In the genomic region with DNA sequence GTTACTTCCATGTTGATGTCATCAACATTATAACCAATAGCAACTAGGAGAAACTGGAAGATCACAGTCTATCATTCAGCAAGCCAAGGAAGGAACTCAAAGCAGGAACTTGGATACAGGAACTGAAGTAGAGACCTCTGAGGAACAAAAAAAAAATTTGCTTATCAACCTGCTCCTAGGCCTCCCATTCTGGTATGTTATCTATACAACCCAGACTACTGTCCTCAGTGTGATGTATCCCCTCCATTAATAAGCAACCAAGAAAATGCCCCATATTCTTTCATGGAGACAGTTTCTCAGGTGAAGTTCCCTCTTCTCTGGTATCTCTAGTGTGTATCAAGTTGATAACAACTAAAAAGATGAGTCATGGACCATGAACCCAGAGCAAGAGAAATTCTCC, we compare ENCODE assay signal across 32 mouse cellular contexts. TPM values are rescaled to one million over a fixed set of nuclear protein-coding genes. Genes with fewer than 3 reads are reported as not detected.
A peak's percentile ranks its signal among the peaks of the same experiment; 100 is the strongest.
DNase-seq lines count a peak whose midpoint lies in the region; ATAC-seq and TF ChIP-seq lines count a peak whose summit lies in the region.
"Had no signal": no experiment of that assay in that cellular context is flagged by ENCODE, and none has a peak within 500 bp of the region (broad histone marks: within the 10 kb centered on the region; RNA-seq: fewer than 3 reads in every experiment).

No protein-coding gene starts in this region.

- H3K4me1 ChIP-seq in MEL (ENCODE audit: control insufficient read depth in 1 of 2, insufficient read depth in 2 of 2, low read length in 2 of 2): peaks cover 41 to 60% of the 10 kb centered on the region in 2 experiments
- H3K4me1 ChIP-seq in liver, embryonic 14.5 days (replicated peaks; ENCODE audit: control insufficient read depth in 2 of 2, insufficient read depth in 2 of 2, low read length in 1 of 2): peaks cover 9 to 35% of the 10 kb centered on the region in 2 experiments; a peak in 3 of 4 replicates
- H3K4me1 ChIP-seq: forebrain, embryonic 13.5 days; hindbrain, embryonic 15.5 days; limb, embryonic 12.5 days; midbrain, embryonic 13.5 days had no signal

- H3K9ac ChIP-seq in MEL (ENCODE audit: control insufficient read depth, low read depth, low read length, poor library complexity, severe bottlenecking): no peak overlapping the region
- H3K9ac ChIP-seq in liver, embryonic 14.5 days (replicated peaks): no peak overlapping the region
- H3K9ac ChIP-seq: forebrain, embryonic 13.5 days; heart, embryonic 13.5 days; hindbrain, embryonic 15.5 days; limb, embryonic 12.5 days; lung, embryonic 14.5 days; midbrain, embryonic 13.5 days had no signal

- no peaks in the 10 kb centered on the region; the same call in 1 of the 2 replicates for H3K79me2 ChIP-seq in MEL (ENCODE audit: control insufficient read depth, insufficient read depth, low read length, poor library complexity)

- H3K27ac ChIP-seq in MEL (ENCODE audit: control insufficient read depth, low read depth, low read length): peak overlapping the region; percentile 99
- H3K27ac ChIP-seq in liver, embryonic 14.5 days: no peak overlapping the region
- H3K27ac ChIP-seq: forebrain, embryonic 13.5 days; heart, embryonic 13.5 days; hindbrain, embryonic 15.5 days; left cerebral cortex, adult 2 months; limb, embryonic 12.5 days; midbrain, embryonic 13.5 days had no signal

- H3K4me3 ChIP-seq in MEL (ENCODE audit: control insufficient read depth in 1 of 2, insufficient read depth in 1 of 2, low read depth in 2 of 2, low read length in 2 of 2): no peak overlapping the region
- H3K4me3 ChIP-seq in liver, embryonic 14.5 days (ENCODE audit: insufficient read depth in 1 of 2, low read depth in 2 of 2, low read length in 2 of 2): no peak overlapping the region
- H3K4me3 ChIP-seq: forebrain, embryonic 13.5 days; heart, embryonic 13.5 days; hindbrain, embryonic 15.5 days; left cerebral cortex, adult 2 months; limb, embryonic 12.5 days; megakaryocyte, embryonic 14.5 days; midbrain, embryonic 13.5 days had no signal

- peak; percentile 77 for DNase-seq in 416B (ENCODE audit: low read depth)
- peak; percentile 95 for DNase-seq in MEL (ENCODE audit: low read depth, low spot score)
- DNase-seq in liver, embryonic 14.5 days (ENCODE audit: low read depth in 3 of 3, low spot score in 3 of 3): no peak
- DNase-seq in gastrocnemius, adult 8-10 months (ENCODE audit: low spot score in 2 of 2): no peak
- no peak for DNase-seq in adrenal gland, adult 2 months
- DNase-seq in layer of hippocampus, postnatal 14 days (ENCODE audit: low spot score in 2 of 2): no peak
- DNase-seq: adrenal gland, postnatal 25 days; B cell, adult 2 months; cerebellum, adult 18-20 months; gastrocnemius, postnatal 25 days; heart, adult 18-20 months; heart, postnatal 10 days; kidney, adult 11 months; kidney, postnatal 14 days; lung, embryonic 14.5 days; thymus, postnatal 4 days had no signal

- peak; percentile 65 for ATAC-seq in liver, embryonic 14.5 days (ENCODE audit: insufficient read depth)
- ATAC-seq in megakaryocyte-erythroid progenitor cell, adult 5-6 weeks (replicated peaks; ENCODE audit: low FRiP score, low TSS enrichment, poor library complexity, severe bottlenecking): peak; percentile 66
- ATAC-seq: forebrain, embryonic 13.5 days; inflammation-experienced regulatory T-cells, adult 6 months; midbrain, embryonic 13.5 days; Patski had no signal

- no peaks in the 10 kb centered on the region for H3K27me3 ChIP-seq in MEL (ENCODE audit: control insufficient read depth in 1 of 2, insufficient read depth in 2 of 2, low read length in 2 of 2)
- H3K27me3 ChIP-seq in liver, embryonic 14.5 days (ENCODE audit: control insufficient read depth, insufficient read depth, low read length): no peaks in the 10 kb centered on the region
- H3K27me3 ChIP-seq: forebrain, embryonic 13.5 days; heart, embryonic 13.5 days; hindbrain, embryonic 15.5 days; limb, embryonic 12.5 days; megakaryocyte, embryonic 14.5 days; midbrain, embryonic 13.5 days had no signal

- H3K4me2 ChIP-seq in liver, embryonic 14.5 days (ENCODE audit: low read depth): peak overlapping the region; percentile 26
- H3K4me2 ChIP-seq: forebrain, embryonic 13.5 days; heart, embryonic 13.5 days; hindbrain, embryonic 15.5 days; limb, embryonic 12.5 days; lung, embryonic 14.5 days; midbrain, embryonic 13.5 days had no signal

- no peak; a peak in 1 of 4 replicates for TF ChIP-seq POLR2A in MEL (IDR thresholded peaks at IDR 0.05; ENCODE audit: control insufficient read depth in 1 of 2, insufficient read depth in 1 of 2, low read depth in 1 of 2, low read length in 2 of 2, poor library complexity in 1 of 2)

- TF ChIP-seq EP300 in MEL (IDR thresholded peaks at IDR 0.05; ENCODE audit: low read depth in 1 of 2, low read length in 2 of 2): peak; percentile 99 to 100
- TF ChIP-seq EP300 in liver, embryonic 14.5 days (IDR thresholded peaks at IDR 0.05; ENCODE audit: low read depth): peak; percentile 52

- no peak for TF ChIP-seq CTCF in MEL (IDR thresholded peaks at IDR 0.05 in 2 of 3, conservative IDR thresholded peaks at IDR 0.05 in 1 of 3; ENCODE audit: control insufficient read depth in 1 of 3, insufficient read depth in 1 of 3, low read depth in 2 of 3, low read length in 3 of 3, poor library complexity in 1 of 3, severe bottlenecking in 1 of 3)
- no peak for TF ChIP-seq CTCF in liver, embryonic 14.5 days (IDR thresholded peaks at IDR 0.05; ENCODE audit: low read depth)

- H3K9me3 ChIP-seq in MEL (replicated peaks; ENCODE audit: insufficient read depth, low read length): no peaks in the 10 kb centered on the region
- H3K9me3 ChIP-seq in liver, embryonic 14.5 days (ENCODE audit: control insufficient read depth, low read length): no peaks in the 10 kb centered on the region
- H3K9me3 ChIP-seq: forebrain, embryonic 13.5 days; heart, embryonic 13.5 days; hindbrain, embryonic 15.5 days; limb, embryonic 12.5 days; megakaryocyte, embryonic 14.5 days; midbrain, embryonic 13.5 days had no signal

- H3K36me3 ChIP-seq in MEL (ENCODE audit: control insufficient read depth in 1 of 2, insufficient read depth in 2 of 2, low read length in 2 of 2): peaks cover 26 to 73% of the 10 kb centered on the region in 2 experiments
- no peaks in the 10 kb centered on the region for H3K36me3 ChIP-seq in liver, embryonic 14.5 days (replicated peaks; ENCODE audit: control insufficient read depth, insufficient read depth, low read depth)
- H3K36me3 ChIP-seq: heart, embryonic 13.5 days; hindbrain, embryonic 15.5 days; limb, embryonic 12.5 days; midbrain, embryonic 13.5 days had no signal

- no peak for TF ChIP-seq RAD21 in MEL (IDR thresholded peaks at IDR 0.05; ENCODE audit: low read depth, low read length)

TF ChIP-seq in MEL, 35 proteins besides CTCF, POLR2A, EP300 and RAD21 (continues in another document):
- TF ChIP-seq KAT2A (conservative IDR thresholded peaks at IDR 0.05; ENCODE audit: low read depth, low read length) (peak; percentile 48; the same call in 1 of the 2 replicates), ZKSCAN1 (IDR thresholded peaks at IDR 0.05; ENCODE audit: low read depth, low read length) (peak; percentile 96), ZC3H11A (IDR thresholded peaks at IDR 0.05; ENCODE audit: low read depth, low read length) (peak; percentile 0; the same call in 1 of the 2 replicates), MEF2A (IDR thresholded peaks at IDR 0.05; ENCODE audit: extremely low read depth, insufficient replicate concordance, low read depth, low read length, poor library complexity, severe bottlenecking) (no peak), E2F4 (IDR thresholded peaks at IDR 0.05; ENCODE audit: borderline replicate concordance, low read depth, low read length) (peak; percentile 85; the same call in 1 of the 2 replicates), HCFC1 (IDR thresholded peaks at IDR 0.05; ENCODE audit: low read depth, low read length) (peak; percentile 72), ETS1 (IDR thresholded peaks at IDR 0.05; ENCODE audit: low read depth, low read length) (peak; percentile 97), RCOR1 (IDR thresholded peaks at IDR 0.05; ENCODE audit: low read depth, low read length) (peak; percentile 97), TBP (IDR thresholded peaks at IDR 0.05; ENCODE audit: low read depth, low read length) (no peak), ELF1 (IDR thresholded peaks at IDR 0.05; ENCODE audit: low read depth, low read length) (peak; percentile 85), POLR2AphosphoS5 (IDR thresholded peaks at IDR 0.05; ENCODE audit: borderline replicate concordance, low read depth, low read length) (no peak), SIN3A (IDR thresholded peaks at IDR 0.05; ENCODE audit: low read length) (peak; percentile 89), GATA1 (IDR thresholded peaks at IDR 0.05; ENCODE audit: low read depth, low read length) (peak; percentile 100), TAL1 (IDR thresholded peaks at IDR 0.05; ENCODE audit: low read length) (peak; percentile 98), MYC (IDR thresholded peaks at IDR 0.05; ENCODE audit: low read depth, low read length) (peak; percentile 93), MAZ (IDR thresholded peaks at IDR 0.05; ENCODE audit: low read depth, low read length) (peak; percentile 91)

RNA-seq across cellular contexts. Expression of a gene that starts 11.6 kb away (rescaled TPM):
- total RNA-seq in MEL (2012; rRNA removed): 52.3 and 55.7 TPM in 2 replicates
- polyA plus RNA-seq in MEL (2012; ENCODE audit: insufficient read depth in 1 of 2, insufficient read length in 2 of 2, low read depth in 1 of 2, low replicate concordance in 2 of 2, missing spikeins in 1 of 2): 10 to 100 TPM; 66.4 to 70.0 TPM
- polyA plus RNA-seq in liver, embryonic 14.5 days (2012; rRNA removed): 5.4 and 7.1 TPM in 2 replicates
- 6.8 and 7.1 TPM in 2 replicates for polyA plus RNA-seq in liver, embryonic 14.5 days (2014; fragmentation: Nextera tagmentation; extraction: Ambion mirVana)
- total RNA-seq in megakaryocyte-erythroid progenitor cell, adult 5-6 weeks (2014; fragmentation: Nextera tagmentation): 11.4 and 19.0 TPM in 2 replicates
- 9.3 and 16.2 TPM in 2 replicates for total RNA-seq in megakaryocyte-erythroid progenitor cell, adult 5-6 weeks (2017)
- under 1 TPM; 0.19 to 0.62 (median 0.36) TPM for total RNA-seq in gastrocnemius, adult 8-10 months (2022)
- 1 to 10 TPM; 2.9 to 5.6 TPM for total RNA-seq in adrenal gland, adult 2 months (2021)
- polyA plus RNA-seq in adrenal gland, adult 2 months (2012; rRNA removed): 1.3 and 1.4 TPM in 2 replicates
- 1 to 10 TPM; 4.1 to 5.1 TPM for total RNA-seq in layer of hippocampus, postnatal 14 days (2021)
- polyA plus RNA-seq: Patski had no signal

RNA-seq across cellular contexts. Expression of a gene that starts 40.0 kb away (rescaled TPM):
- total RNA-seq in MEL (2012; rRNA removed): 0.23 TPM in 1 of 2 replicates, not detected in the other
- under 1 TPM in 1 of 2 experiments, not detected in 1; 0.29 TPM for polyA plus RNA-seq in MEL (2012; ENCODE audit: insufficient read depth in 1 of 2, insufficient read length in 2 of 2, low read depth in 1 of 2, low replicate concordance in 2 of 2, missing spikeins in 1 of 2)
- not detected in 2 replicates for polyA plus RNA-seq in liver, embryonic 14.5 days (2012; rRNA removed)
- not detected in 2 replicates for polyA plus RNA-seq in liver, embryonic 14.5 days (2014; fragmentation: Nextera tagmentation; extraction: Ambion mirVana)
- total RNA-seq in megakaryocyte-erythroid progenitor cell, adult 5-6 weeks (2014; fragmentation: Nextera tagmentation): not detected in 2 replicates
- total RNA-seq in megakaryocyte-erythroid progenitor cell, adult 5-6 weeks (2017): not detected in 2 replicates
- not detected for total RNA-seq in gastrocnemius, adult 8-10 months (2022)
- total RNA-seq in adrenal gland, adult 2 months (2021): not detected
- polyA plus RNA-seq in adrenal gland, adult 2 months (2012; rRNA removed): not detected in 2 replicates
- not detected for total RNA-seq in layer of hippocampus, postnatal 14 days (2021)
- total RNA-seq: adrenal gland, postnatal 25 days; gastrocnemius, postnatal 25 days; heart, adult 18-20 months; heart, postnatal 10 days; hematopoietic stem cell, adult 5-6 weeks; layer of hippocampus, postnatal 10 days; left cerebral cortex, adult 2 months; left cerebral cortex, postnatal 25 days had no signal
- polyA plus RNA-seq: embryonic facial prominence, embryonic 11.5 days; forebrain, embryonic 13.5 days; heart, embryonic 13.5 days; kidney, embryonic 14.5 days; limb, embryonic 12.5 days; lung, embryonic 14.5 days; midbrain, embryonic 13.5 days; Patski; small intestine, adult 2 months had no signal

Comparison
In these comparisons a context has a peak if more than half of its experiments do, and no peak if none do; other contexts are left out.
1. DNase-seq: peak in 416B (single experiment) and MEL (single experiment); none in liver, embryonic 14.5 days (0 of 3), gastrocnemius, adult 8-10 months (0 of 2), adrenal gland, adult 2 months (single experiment) and layer of hippocampus, postnatal 14 days (0 of 2).